In genomic region chr2:150600263-150600662, GRCm38 (mm10) we compare ENCODE assay signal across 22 mouse cellular contexts. TPM values are rescaled to one million over a fixed set of nuclear protein-coding genes. Genes with fewer than 3 reads are reported as not detected.
DNase-seq lines count a peak whose midpoint lies in the region; ATAC-seq lines count a peak whose summit lies in the region.
"Had no signal": no experiment of that assay in that cellular context is flagged by ENCODE, and none has a peak within 500 bp of the region (broad histone marks: within the 10 kb centered on the region; RNA-seq: fewer than 3 reads in every experiment).

No protein-coding gene starts in this region.

- no peaks in the 10 kb centered on the region for H3K27me3 ChIP-seq in heart, embryonic 12.5 days (replicated peaks)
- H3K27me3 ChIP-seq: embryonic facial prominence, embryonic 13.5 days; limb, embryonic 13.5 days; liver, embryonic 15.5 days had no signal

- H3K36me3 ChIP-seq in heart, embryonic 12.5 days, result peaks cover 4% of the 10 kb centered on the region; the same call in 1 of the 2 replicates

- no peaks in the 10 kb centered on the region for H3K9me3 ChIP-seq in heart, embryonic 12.5 days (replicated peaks)
- H3K9me3 ChIP-seq: embryonic facial prominence, embryonic 13.5 days; limb, embryonic 13.5 days; liver, embryonic 15.5 days; midbrain, embryonic 10.5 days had no signal

- no peak overlapping the region for H3K9ac ChIP-seq in heart, embryonic 12.5 days
- H3K9ac ChIP-seq: embryonic facial prominence, embryonic 13.5 days; limb, embryonic 13.5 days; liver, embryonic 15.5 days had no signal

- H3K27ac ChIP-seq in heart, embryonic 12.5 days (ENCODE audit: poor library complexity, severe bottlenecking), result no peak overlapping the region
- H3K27ac ChIP-seq: embryonic facial prominence, embryonic 13.5 days; kidney, postnatal 0 days; limb, embryonic 13.5 days; liver, embryonic 15.5 days; macrophage; midbrain, embryonic 10.5 days; stomach, postnatal 0 days had no signal

- ATAC-seq in heart, embryonic 12.5 days (ENCODE audit: insufficient number of reproducible peaks, low FRiP score), result no peak
- ATAC-seq: forebrain, embryonic 16.5 days had no signal

- intact Hi-C loops in heart, postnatal 10 days (cut with DNase I), result no loop called here
- intact Hi-C loops in left cerebral cortex, postnatal 10 days (cut with DNase I), result loop anchor here (10.0 kb wide), 1 partner anchor 905 kb away; no protein-coding TSS in a partner anchor

- DNase-seq in adrenal gland, adult (ENCODE audit: inconsistent age in 2 of 2, low spot score in 1 of 2), result peak; percentile 51 to 81
- DNase-seq in adrenal gland, postnatal 4 days (ENCODE audit: low spot score in 2 of 2), result no peak
- DNase-seq in heart, postnatal 10 days, result peak; percentile 23 to 40
- DNase-seq in adipocyte (ENCODE audit: low spot score), result peak; percentile 95
- DNase-seq in fat pad, adult 2 months (ENCODE audit: extremely low read depth, low read depth, low spot score), result peak; percentile 68
- no peak for DNase-seq in left cerebral cortex, adult 9 months (ENCODE audit: low spot score in 2 of 2)
- DNase-seq in left cerebral cortex, postnatal 10 days (ENCODE audit: extremely low spot score in 1 of 2, low spot score in 2 of 2), result no peak
- DNase-seq: cerebellum, adult 11 months; cerebellum, postnatal 10 days; layer of hippocampus, adult 9-11 months; right cerebral cortex, postnatal 4 days had no signal

- H3K4me3 ChIP-seq in heart, embryonic 12.5 days, result no peak overlapping the region
- H3K4me3 ChIP-seq: embryonic facial prominence, embryonic 13.5 days; limb, embryonic 13.5 days; liver, embryonic 15.5 days; midbrain, embryonic 10.5 days had no signal

- no peaks in the 10 kb centered on the region for H3K4me1 ChIP-seq in heart, embryonic 12.5 days (replicated peaks)
- H3K4me1 ChIP-seq: embryonic facial prominence, embryonic 13.5 days; limb, embryonic 13.5 days; midbrain, embryonic 10.5 days had no signal

- no peak overlapping the region for H3K4me2 ChIP-seq in heart, embryonic 12.5 days
- H3K4me2 ChIP-seq: embryonic facial prominence, embryonic 13.5 days; limb, embryonic 13.5 days; liver, embryonic 15.5 days had no signal

- WGBS in heart, embryonic 12.5 days, result 55% methylated on average over 2 of the region's 2 CpGs

RNA-seq across cellular contexts. Expression of gene Apmap, which starts 8.1 kb away (rescaled TPM):
- 10 to 100 TPM; 87.6 to 95.1 TPM for total RNA-seq in adrenal gland, postnatal 4 days (2021)
- 10 to 100 TPM; 45.6 to 62.8 TPM for total RNA-seq in heart, postnatal 10 days (2021)
- 29.3 and 32.5 TPM in 2 replicates for polyA plus RNA-seq in heart, embryonic 12.5 days (2016; fragmentation: Nextera tagmentation; extraction: Ambion mirVana)
- total RNA-seq in left cerebral cortex, postnatal 10 days (2021), result 10 to 100 TPM; 51.8 to 53.3 TPM

RNA-seq across cellular contexts. Expression of gene Cst7, which starts 30.0 kb away (rescaled TPM):
- under 1 TPM; 0.31 TPM for total RNA-seq in adrenal gland, postnatal 4 days (2021)
- not detected for total RNA-seq in heart, postnatal 10 days (2021)
- 0.19 and 0.34 TPM in 2 replicates for polyA plus RNA-seq in heart, embryonic 12.5 days (2016; fragmentation: Nextera tagmentation; extraction: Ambion mirVana)
- total RNA-seq in left cerebral cortex, postnatal 10 days (2021), result not detected
- total RNA-seq: left cerebral cortex, postnatal 14 days had no signal
- polyA plus RNA-seq: brain, embryonic 14.5 days had no signal

Comparison
In these comparisons a context has a peak if more than half of its experiments do, and no peak if none do; other contexts are left out.
1. DNase-seq: peak in adrenal gland, adult (2 of 2), heart, postnatal 10 days (2 of 2), adipocyte (single experiment) and fat pad, adult 2 months (single experiment); none in adrenal gland, postnatal 4 days (0 of 2), left cerebral cortex, adult 9 months (0 of 2) and left cerebral cortex, postnatal 10 days (0 of 2).